8 mouse cellular contexts compared by ENCODE assay signal in genomic region chr9:82829007-82829689, GRCm38 (mm10). TPM values are rescaled to one million over a fixed set of nuclear protein-coding genes. Genes with fewer than 3 reads are reported as not detected.
DNase-seq lines count a peak whose midpoint lies in the region; ATAC-seq and TF ChIP-seq lines count a peak whose summit lies in the region.

Irak1bp1 (plus strand) TSS chr9:82829540.

- TF ChIP-seq CTCF in cerebellum, adult 2 months (IDR thresholded peaks at IDR 0.05; ENCODE audit: borderline replicate concordance, insufficient read depth, low read depth, low read length), result no peak

- no peaks in the 10 kb centered on the region for H3K27me3 ChIP-seq in cerebellum, adult 2 months (ENCODE audit: control insufficient read depth, insufficient read depth, low read length)
- H3K27me3 ChIP-seq in intestine, embryonic 16.5 days (replicated peaks; ENCODE audit: control insufficient read depth, insufficient read depth, low read length), result no peaks in the 10 kb centered on the region

- WGBS in cerebellum, adult 2 months, result 7% methylated on average over 20 of the region's 20 CpGs
- 12% methylated on average over 20 of the region's 20 CpGs for WGBS in intestine, embryonic 16.5 days

- H3K9me3 ChIP-seq in intestine, embryonic 16.5 days (ENCODE audit: control insufficient read depth, low read length), result no peaks in the 10 kb centered on the region

- peak in 1 of 2 experiments; percentile 18 for DNase-seq in cerebellum, adult 2 months
- no peak for DNase-seq in cerebellum, postnatal 4 days (ENCODE audit: low spot score in 2 of 2)
- DNase-seq in urinary bladder, adult 2 months (ENCODE audit: low spot score), result no peak
- no peak for DNase-seq in urinary bladder, postnatal 14 days (ENCODE audit: low spot score)
- no peak for DNase-seq in retina, postnatal 1 day
- no peak for DNase-seq in adrenal gland, adult 18-20 months (ENCODE audit: low spot score in 2 of 2)

- no peaks in the 10 kb centered on the region for H3K36me3 ChIP-seq in intestine, embryonic 16.5 days (ENCODE audit: control insufficient read depth, insufficient read depth, low read length)

- H3K4me2 ChIP-seq in intestine, embryonic 16.5 days (ENCODE audit: low read depth, low read length), result peak within 1 kb of the TSS; percentile 83

- no peak for TF ChIP-seq POLR2A in cerebellum, adult 2 months (IDR thresholded peaks at IDR 0.05; ENCODE audit: borderline replicate concordance, insufficient read depth, low read length)

- H3K4me1 ChIP-seq in cerebellum, adult 2 months (ENCODE audit: control insufficient read depth, insufficient read depth, low read length), result no peaks in the 10 kb centered on the region
- H3K4me1 ChIP-seq in intestine, embryonic 16.5 days (ENCODE audit: control insufficient read depth, insufficient read depth, low read length), result peaks cover 5% of the 10 kb centered on the region

- H3K9ac ChIP-seq in intestine, embryonic 16.5 days (ENCODE audit: low read depth, low read length), result peak within 1 kb of the TSS; percentile 81

- peak within 1 kb of the TSS; percentile 93 for H3K4me3 ChIP-seq in cerebellum, adult 2 months (replicated peaks; ENCODE audit: insufficient read depth, low read depth, low read length)
- peak within 1 kb of the TSS; percentile 78 for H3K4me3 ChIP-seq in intestine, embryonic 16.5 days (ENCODE audit: low read length)

- ATAC-seq in intestine, embryonic 16.5 days, result peak; percentile 54
- peak; percentile 11 for ATAC-seq in megakaryocyte-erythroid progenitor cell, adult 5-6 weeks (replicated peaks; ENCODE audit: low FRiP score, low TSS enrichment, poor library complexity, severe bottlenecking)

- H3K27ac ChIP-seq in cerebellum, adult 2 months (ENCODE audit: insufficient read depth, low read length), result peak within 1 kb of the TSS; percentile 56
- peak within 1 kb of the TSS; percentile 72 for H3K27ac ChIP-seq in intestine, embryonic 16.5 days (ENCODE audit: low read length)

RNA-seq across cellular contexts. Expression of gene Irak1bp1, which starts in this region (rescaled TPM):
- polyA plus RNA-seq in cerebellum, adult 2 months (2012; rRNA removed), result 17.4 and 19.9 TPM in 2 replicates
- polyA plus RNA-seq in urinary bladder, adult 2 months (2012; rRNA removed), result 10.8 and 11.3 TPM in 2 replicates
- polyA plus RNA-seq in intestine, embryonic 16.5 days (2015; fragmentation: Nextera tagmentation; extraction: Ambion mirVana), result 8.6 and 9.2 TPM in 2 replicates
- 0.13 and 2.1 TPM in 2 replicates for total RNA-seq in megakaryocyte-erythroid progenitor cell, adult 5-6 weeks (2014; fragmentation: Nextera tagmentation)
- 1.5 and 2.7 TPM in 2 replicates for total RNA-seq in megakaryocyte-erythroid progenitor cell, adult 5-6 weeks (2017)
- 1 to 10 TPM; 3.6 to 6.1 TPM for total RNA-seq in adrenal gland, adult 18-20 months (2021)
